Mouse (Mus musculus) thymus, postnatal 36 days (tissue): ENCODE results near the gene Mbtps2.

Experiments
- DNase-seq, 2 experiments: peaks; one replicate each; pipeline ENCODE4 v3.0.0; 2022; ENCODE audit warnings: mixed read lengths in 2 of 2

Gene Mbtps2

DNA sequence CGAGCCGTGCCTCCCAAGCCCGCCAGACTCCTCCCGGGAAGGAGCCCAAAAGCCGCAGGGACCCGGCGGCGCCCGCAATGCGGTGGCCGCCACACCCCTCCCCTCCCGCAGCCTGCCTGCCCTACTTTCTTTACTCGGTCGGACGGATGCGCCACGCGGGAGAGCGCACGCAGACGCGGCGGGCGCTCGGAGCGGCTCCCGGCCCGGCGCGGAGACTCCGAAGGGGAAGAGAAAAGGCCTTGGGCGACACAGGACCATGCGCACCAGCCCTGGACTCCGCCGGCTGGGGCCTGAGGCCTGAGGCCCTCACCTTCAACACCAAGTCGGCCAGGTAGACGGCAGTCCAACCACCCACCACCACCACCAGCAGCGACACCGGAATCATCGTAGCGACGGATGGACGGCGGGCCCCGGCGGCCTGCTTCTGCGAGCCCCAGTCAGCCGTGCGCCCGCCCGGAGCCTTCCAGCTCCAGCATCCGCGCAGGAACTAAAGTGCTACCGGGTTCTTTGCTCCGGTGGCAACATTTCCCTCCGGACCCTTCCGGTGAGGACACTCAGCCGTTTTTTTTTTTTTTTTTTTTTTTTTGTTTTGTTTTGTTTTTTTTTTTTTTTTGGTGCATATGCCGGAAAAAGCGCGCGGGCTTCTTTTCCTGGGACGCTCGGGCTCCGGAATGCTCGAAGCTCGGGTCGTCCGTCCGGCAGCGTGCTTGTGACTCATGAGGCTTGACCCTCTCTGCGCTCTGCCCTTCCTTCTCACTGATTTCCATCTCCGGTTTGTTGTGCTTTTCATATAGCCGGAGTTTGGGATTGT, at the start of gene Mbtps2:
TSS of gene Mbtps2 (minus strand) at position 530 of the 811 bp plus-strand sequence.
- peak; percentile 61 to 62 for DNase-seq

- no peak for DNase-seq
Measured at GRCm38 (mm10) chrX:157646399-157646798, 47.9 kb upstream of the Mbtps2 start.

DNA sequence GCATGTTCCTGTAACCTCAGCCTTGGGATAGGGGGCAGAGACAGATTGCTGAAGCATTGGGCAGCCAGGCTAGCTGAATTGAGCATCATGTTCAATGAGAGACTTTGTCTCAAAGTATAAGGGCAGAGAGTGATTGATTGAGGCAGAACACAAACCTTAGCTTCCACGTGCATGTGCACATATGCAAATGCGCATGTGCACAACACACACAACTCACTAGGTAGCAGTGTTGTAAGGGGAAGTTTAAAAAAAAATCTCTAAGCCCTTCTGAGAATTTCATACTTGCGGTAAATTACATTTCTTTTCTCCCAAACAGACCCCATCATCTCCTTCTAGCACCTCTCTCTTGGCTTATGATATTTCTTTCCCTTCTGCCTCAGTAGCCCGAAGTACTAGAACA, 46.2 kb upstream of the Mbtps2 start:
- DNase-seq: no peak

GRCm38 (mm10) chrX:157644300-157644699, 45.8 kb upstream of the Mbtps2 start:
- peak; percentile 13 to 16 for DNase-seq

GRCm38 (mm10) chrX:157642856-157643255, 44.3 kb upstream of the Mbtps2 start:
- DNase-seq: no peak

GRCm38 (mm10) chrX:157637253-157637652, 38.7 kb upstream of the Mbtps2 start:
- DNase-seq: no peak

DNA sequence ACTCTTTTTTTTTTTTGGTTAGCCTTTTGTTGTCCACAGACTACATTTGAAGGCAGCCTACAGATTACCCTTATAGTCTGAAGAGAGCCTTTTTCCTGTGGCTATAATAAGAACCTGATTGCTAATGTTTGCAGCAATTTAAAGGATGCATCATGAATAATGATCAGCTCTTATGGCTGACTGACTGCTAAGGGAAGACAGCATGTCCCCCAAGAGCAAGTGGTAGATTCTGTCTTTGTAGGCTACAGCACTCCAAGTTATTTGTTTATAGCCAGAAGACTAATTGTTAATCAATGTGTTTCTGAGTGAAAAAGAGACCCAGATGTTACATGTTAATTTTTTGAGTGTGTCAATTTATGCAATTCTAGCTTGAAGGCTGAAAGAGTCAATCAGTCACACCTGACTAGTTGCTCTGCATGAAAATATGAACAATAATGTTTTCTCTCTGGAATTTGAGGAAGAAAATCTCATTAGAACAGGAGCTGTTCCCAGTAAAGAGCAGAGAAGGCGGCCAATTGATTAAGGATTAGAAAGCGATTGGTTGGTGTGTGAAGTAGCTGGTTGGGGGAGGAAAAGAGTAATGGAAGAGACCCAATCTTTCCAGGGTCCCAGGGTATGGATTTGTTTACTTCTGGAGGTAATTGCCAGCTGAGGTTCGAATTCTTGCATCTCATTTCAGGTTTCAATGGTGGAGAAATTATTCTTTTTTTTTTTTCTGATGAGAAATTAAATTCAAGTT, 35.3 kb upstream of the Mbtps2 start:
- no peak for DNase-seq

GRCm38 (mm10) chrX:157630341-157630740, 31.8 kb upstream of the Mbtps2 start:
- DNase-seq: no peak

DNA sequence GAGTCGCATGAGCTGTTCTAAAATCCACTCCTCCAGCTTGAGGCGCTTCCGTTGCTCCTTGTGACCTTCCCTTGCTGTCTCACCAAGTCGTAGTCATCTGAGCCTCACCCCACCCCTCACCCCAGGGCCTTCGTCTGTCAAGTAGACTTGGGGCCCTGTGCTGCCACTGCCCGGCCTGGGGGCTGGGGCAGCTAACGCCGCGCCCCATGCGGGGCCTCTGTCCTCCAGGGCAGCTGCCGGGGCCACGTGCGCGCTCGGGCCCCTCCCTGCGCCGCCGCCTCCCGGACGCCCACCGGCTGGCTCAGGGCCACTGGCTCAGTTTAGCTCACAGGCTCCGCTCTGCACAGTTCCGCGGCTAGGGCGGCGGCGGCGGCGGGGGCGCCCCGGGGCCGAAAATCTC, 14.4 kb upstream of the Mbtps2 start:
- DNase-seq: no peak

DNA sequence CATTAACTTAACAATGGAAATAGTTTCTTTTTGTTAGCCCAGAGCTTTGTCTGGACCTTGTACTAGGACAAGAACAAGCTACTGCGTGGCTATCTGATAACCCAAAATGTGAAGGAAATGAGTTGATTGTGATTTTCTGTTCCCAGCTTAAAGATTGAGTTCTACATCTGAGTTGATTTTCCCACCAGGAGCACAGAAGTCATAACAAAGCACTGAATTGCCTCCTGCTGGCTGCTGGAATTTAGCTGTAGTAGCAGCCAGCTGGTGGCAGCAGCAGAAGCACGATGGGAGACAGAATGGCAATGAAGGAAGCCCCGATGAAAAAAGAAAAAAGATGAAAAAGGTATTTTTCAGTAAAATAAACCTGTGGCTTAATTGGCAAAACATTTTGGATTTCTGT, 2.9 kb upstream of the Mbtps2 start:
- no peak for DNase-seq

DNA sequence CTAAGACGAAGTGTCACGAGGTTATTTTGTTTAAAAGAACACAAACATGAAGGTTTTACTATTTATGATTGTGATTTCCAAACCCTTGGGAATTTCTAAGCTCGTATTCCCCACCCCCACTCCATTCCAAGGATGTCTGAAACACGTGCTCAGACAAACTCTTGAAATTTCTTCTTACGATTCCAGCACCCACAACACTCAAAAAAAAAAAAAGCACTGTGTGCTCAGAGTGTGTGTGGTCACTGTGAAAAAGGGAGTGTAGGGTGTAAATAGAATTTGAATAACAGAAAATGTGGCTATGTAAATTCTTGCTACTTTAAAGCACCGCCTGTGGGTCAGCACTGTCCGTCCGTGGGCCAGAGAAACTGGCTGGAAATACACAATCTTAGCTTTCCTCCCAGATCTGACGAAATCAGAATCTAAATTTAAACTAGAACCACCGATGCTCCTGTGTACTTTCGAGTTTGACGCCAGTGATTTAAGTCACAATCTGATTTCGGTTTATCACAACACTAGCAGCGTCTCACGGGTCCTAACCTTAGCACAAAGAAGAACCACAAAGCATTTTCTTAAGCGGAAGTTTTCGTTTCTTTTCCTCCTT, 830 bp downstream of the Mbtps2 start:
- no peak for DNase-seq

DNA sequence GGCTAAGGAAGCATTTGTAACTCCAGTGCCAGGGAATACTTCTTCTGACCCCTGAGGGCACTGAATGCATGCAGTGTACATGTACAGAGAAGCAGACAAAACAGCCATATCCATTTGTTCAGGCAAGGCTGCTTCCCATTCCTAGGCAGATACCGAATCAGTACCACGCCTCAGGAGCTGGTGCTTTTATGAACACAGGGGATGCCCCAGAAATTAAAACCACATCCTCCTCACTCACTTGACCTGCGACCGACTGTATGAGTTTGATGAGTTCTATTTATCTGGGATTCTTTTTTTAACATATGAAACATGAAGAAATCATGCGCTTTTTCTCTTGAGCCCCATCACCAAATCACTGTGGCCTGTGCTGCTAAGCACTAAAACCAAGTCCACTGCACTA, 1.7 kb downstream of the Mbtps2 start:
- DNase-seq: no peak

DNA sequence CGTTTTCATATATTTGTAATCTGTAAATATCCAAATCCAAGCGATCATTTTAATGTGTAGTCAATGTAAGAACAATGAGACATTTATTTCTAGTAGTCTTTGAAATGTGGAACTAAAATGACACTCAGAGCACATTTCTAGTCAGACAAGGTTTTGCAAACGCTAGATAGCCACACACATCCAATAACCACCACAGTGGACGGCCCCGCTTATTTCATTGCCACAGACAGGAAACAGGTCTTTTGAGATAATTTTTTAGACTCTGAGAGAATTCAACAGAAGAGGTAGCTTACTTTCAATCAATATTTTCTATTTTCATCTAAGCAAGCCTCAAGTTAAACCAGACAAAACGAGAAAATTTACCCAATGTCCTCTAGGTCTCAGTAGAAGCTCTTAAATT, 2.6 kb downstream of the Mbtps2 start:
- DNase-seq: no peak

DNA sequence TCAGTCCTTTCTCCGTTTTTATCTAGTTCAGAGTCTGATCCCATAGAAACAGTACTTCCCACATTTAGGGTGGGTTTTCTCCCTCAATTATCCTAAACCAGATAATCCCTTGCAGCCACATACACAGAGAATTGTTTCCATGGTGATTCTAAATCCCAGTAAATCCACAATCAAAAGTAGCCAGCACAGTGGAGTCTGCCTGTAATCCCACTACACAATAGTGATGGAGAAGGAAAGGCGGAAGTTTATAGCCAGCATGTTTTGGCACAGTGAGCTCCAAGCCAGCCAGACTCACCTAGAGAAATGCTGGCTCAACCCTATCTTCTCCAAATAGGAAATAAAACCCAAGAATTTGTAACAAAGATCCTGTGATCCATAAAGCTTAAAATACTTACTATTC, 3.9 kb downstream of the Mbtps2 start:
- no peak for DNase-seq

DNA sequence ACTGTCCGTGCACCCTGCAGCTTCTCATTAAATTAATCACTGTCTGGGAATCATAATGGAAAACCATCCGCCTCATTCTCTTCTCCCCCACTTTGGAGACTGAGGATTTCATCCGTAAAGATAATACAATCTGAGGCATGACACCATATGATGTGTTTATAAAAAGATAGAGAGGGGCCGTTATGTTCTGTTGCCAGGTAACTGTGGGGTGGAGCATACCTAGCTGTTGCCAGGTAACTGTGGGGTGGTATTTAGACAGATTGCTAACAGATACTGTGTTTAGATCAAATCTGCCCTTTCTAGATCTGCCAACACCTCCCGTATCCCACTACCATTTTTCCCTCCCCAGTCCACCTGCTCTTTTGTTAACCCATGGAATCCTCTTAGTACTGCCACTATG, 11.5 kb downstream of the Mbtps2 start:
- no peak for DNase-seq

GRCm38 (mm10) chrX:157586397-157586796, 12.1 kb downstream of the Mbtps2 start:
- DNase-seq: no peak

GRCm38 (mm10) chrX:157579108-157579614, 19.4 kb downstream of the Mbtps2 start:
- no peak for DNase-seq

- no peak for DNase-seq
Measured at GRCm38 (mm10) chrX:157574683-157575082, 23.8 kb downstream of the Mbtps2 start.

DNA sequence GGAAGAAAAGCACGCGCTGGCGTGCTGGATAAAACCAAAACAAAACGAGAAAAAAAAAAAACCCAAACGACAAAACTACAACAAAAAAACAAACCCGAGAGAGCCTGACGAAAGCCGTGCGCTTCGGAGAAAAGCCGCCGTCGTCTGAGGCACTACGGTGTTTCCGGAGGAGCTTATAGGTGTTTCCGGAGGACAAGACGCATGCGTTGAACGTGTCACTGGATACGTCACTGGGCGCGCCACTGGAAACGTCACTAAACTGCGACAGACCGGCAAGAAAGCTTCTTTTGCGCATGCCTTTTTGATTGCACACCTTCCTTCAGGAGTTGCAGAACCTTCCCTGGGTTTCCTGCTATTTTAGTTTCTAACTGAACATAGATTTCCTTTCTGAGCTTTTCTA, 29.7 kb downstream of the Mbtps2 start, which contains the start of gene Yy2:
TSS of gene Yy2 (minus strand) at position 146 of the 400 bp plus-strand sequence.
- DNase-seq: no peak

DNA sequence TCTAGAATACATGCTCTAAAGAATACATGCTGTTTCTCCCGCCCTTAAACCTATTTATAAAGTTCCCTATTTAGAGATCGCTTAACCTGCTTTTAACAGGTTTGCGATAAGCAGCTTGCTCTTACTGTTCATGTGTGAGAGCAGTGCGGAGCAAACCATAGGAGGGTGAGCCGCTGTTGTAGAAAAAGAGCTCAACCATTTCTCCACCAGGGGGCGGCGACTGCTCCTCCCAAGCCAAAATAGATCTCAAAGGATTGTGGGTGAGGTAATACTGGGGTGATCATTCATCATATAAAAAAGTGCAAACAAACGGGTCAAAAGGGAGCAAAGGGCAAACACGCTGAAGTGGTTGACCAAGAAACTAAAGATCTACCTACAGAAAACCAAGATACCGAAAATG, 34.7 kb downstream of the Mbtps2 start:
- DNase-seq: peak; percentile 19 to 23

- DNase-seq: no peak
Measured at GRCm38 (mm10) chrX:157547082-157547481, 51.4 kb downstream of the Mbtps2 start.

- no peak for DNase-seq
Measured at GRCm38 (mm10) chrX:157506400-157506799, 92.1 kb downstream of the Mbtps2 start.

DNA sequence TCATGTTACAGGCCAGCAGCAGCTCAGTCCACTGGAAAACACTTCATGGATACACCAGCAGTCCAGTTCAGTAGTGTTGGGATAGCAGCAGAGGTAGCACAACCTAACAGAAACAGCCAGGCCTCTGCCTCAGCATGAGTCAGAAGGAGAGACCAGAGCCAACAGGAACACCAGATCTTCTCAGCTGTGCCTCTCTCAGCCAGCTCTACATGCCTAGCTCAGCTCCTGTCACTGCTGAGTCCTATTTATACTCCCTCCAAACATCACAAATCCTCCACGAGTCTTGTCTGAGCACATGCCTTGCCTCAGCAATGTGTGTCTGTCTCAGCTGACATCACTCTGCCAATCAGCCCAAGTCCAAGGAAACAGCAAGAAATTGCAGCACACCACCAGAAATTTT, 94.0 kb downstream of the Mbtps2 start:
- DNase-seq: no peak

- no peak for DNase-seq
Measured at GRCm38 (mm10) chrX:157501871-157502270, 96.6 kb downstream of the Mbtps2 start.
